Mouse (Mus musculus): ENCODE results near the gene Zc2hc1b.
A peak's percentile ranks its signal among the peaks of the same experiment; 100 is the strongest.

The Zc2hc1b gene

GRCm38 (mm10) chr10:13172798-13173221 lies 5.0 kb downstream of the Zc2hc1b start:
- DNase-seq (ENCODE audit: low spot score in 2 of 2), result no peak

- DNase-seq (ENCODE audit: low spot score in 2 of 2), result no peak
These were observed 6.4 kb downstream of the Zc2hc1b start for GRCm38 (mm10) chr10:13171461-13171860.

- no peak for DNase-seq (ENCODE audit: low spot score in 2 of 2)
These were observed 6.9 kb downstream of the Zc2hc1b start for GRCm38 (mm10) chr10:13170739-13171448.

GRCm38 (mm10) chr10:13168461-13168860 lies 9.4 kb downstream of the Zc2hc1b start:
- DNase-seq (ENCODE audit: low spot score in 2 of 2), result no peak

GRCm38 (mm10) chr10:13162031-13162430 lies 15.8 kb downstream of the Zc2hc1b start:
- no peak for DNase-seq (ENCODE audit: low spot score in 2 of 2)

- DNase-seq (ENCODE audit: low spot score in 2 of 2), result no peak
These were observed 16.9 kb downstream of the Zc2hc1b start for GRCm38 (mm10) chr10:13160913-13161312.

- DNase-seq (ENCODE audit: low spot score in 2 of 2), result no peak
These were observed 22.4 kb downstream of the Zc2hc1b start for GRCm38 (mm10) chr10:13155377-13155776.

GRCm38 (mm10) chr10:13152811-13153364 lies 24.9 kb downstream of the Zc2hc1b start:
- DNase-seq (ENCODE audit: low spot score in 2 of 2), result no peak

- no peak for DNase-seq (ENCODE audit: low spot score in 2 of 2)
These were observed 26.5 kb downstream of the Zc2hc1b start for GRCm38 (mm10) chr10:13151353-13151752.

- DNase-seq (ENCODE audit: low spot score in 2 of 2), result no peak
These were observed 27.4 kb downstream of the Zc2hc1b start for GRCm38 (mm10) chr10:13150435-13150834.

GRCm38 (mm10) chr10:13140434-13140833 lies 37.4 kb downstream of the Zc2hc1b start:
- DNase-seq (ENCODE audit: low spot score in 2 of 2), result no peak

- no peak for DNase-seq (ENCODE audit: low spot score in 2 of 2)
These were observed 39.9 kb downstream of the Zc2hc1b start for GRCm38 (mm10) chr10:13137906-13138305.

- no peak for DNase-seq (ENCODE audit: low spot score in 2 of 2)
These were observed 42.1 kb downstream of the Zc2hc1b start for GRCm38 (mm10) chr10:13135751-13136150.

GRCm38 (mm10) chr10:13135276-13135675 lies 42.5 kb downstream of the Zc2hc1b start:
- DNase-seq (ENCODE audit: low spot score in 2 of 2), result no peak

GRCm38 (mm10) chr10:13133850-13134249 lies 44.0 kb downstream of the Zc2hc1b start:
- DNase-seq (ENCODE audit: low spot score in 2 of 2), result no peak

GRCm38 (mm10) chr10:13127946-13128345 lies 49.9 kb downstream of the Zc2hc1b start:
- no peak for DNase-seq (ENCODE audit: low spot score in 2 of 2)

- peak in 1 of 2 experiments; percentile 25 for DNase-seq (ENCODE audit: low spot score in 2 of 2)
These were observed 50.5 kb downstream of the Zc2hc1b start for GRCm38 (mm10) chr10:13127335-13127734.

GRCm38 (mm10) chr10:13125811-13126210 lies 52.0 kb downstream of the Zc2hc1b start:
- DNase-seq (ENCODE audit: low spot score in 2 of 2), result no peak

- no peak for DNase-seq (ENCODE audit: low spot score in 2 of 2)
These were observed 58.5 kb downstream of the Zc2hc1b start for GRCm38 (mm10) chr10:13119300-13119699.

- DNase-seq (ENCODE audit: low spot score in 2 of 2), result no peak
These were observed 59.1 kb downstream of the Zc2hc1b start for GRCm38 (mm10) chr10:13118770-13119102.

GRCm38 (mm10) chr10:13118024-13118769 lies 59.6 kb downstream of the Zc2hc1b start:
- no peak for DNase-seq (ENCODE audit: low spot score in 2 of 2)

GRCm38 (mm10) chr10:13116706-13117665 lies 60.8 kb downstream of the Zc2hc1b start:
- no peak for DNase-seq (ENCODE audit: low spot score in 2 of 2)
